Mouse (Mus musculus) heart, adult 10 weeks (tissue): ENCODE measurements around the gene Cd164l2. TPM values are rescaled to one million over a fixed set of nuclear protein-coding genes. Genes with fewer than 3 reads are reported as not detected.

ENCODE experiments used
- polyA plus RNA-seq: library from polyadenylated mRNA; stranded (reverse); fragments of 350-450 nt; fragmentation: Illumina TruSeq; extraction: RNeasy Lipid Tissue Mini Kit (QIAGEN cat#74804); gene quantifications from one replicate; pipeline ENCODE4 v1.2.3, GENCODE M21; 2014; ENCODE audit warnings: low read depth, low replicate concordance

The Cd164l2 gene
- polyA plus RNA-seq = not detected

DNA sequence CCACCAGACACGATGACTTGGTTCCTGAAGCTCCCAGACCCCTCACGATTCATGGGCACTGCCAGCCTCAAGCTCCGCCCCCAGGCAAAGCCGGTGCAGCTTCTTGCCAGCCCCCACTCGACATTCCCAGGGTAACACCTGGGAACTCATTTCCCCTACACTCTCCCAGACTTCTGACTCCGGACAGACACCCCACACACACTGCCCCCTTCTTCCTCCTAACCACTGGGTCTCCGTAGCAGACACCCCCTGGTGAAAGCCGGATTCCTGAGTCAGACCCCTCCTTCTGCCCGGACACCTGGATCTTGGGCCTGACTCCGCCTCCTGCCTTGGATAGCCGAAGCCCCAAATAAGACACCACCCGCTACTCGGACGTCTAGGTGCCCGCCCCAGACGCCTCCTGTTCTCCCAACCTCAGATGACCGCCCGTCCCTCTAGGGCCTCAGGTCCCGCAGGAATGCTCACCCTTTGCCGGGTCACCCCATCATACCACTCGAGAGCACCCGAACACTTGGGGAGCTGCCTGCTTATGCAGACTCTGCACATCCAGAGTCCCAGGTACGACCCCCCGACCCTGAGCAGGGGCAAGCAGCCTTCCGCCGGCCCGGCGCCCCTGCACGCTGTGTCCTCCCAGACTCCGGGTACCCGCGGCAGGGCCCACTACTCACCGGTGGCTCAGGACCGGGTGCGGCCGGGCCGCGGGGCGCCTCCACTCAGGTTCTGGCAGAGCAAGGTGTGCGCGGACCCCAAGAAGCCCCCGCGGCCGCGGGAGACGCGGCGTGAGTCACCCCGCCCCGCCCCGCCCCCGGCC is at the start of gene Cd164l2, which contains the start of gene Gpr3:
TSS of gene Cd164l2 (plus strand) at position 381 of the 811 bp plus-strand sequence.
TSS of gene Gpr3 (minus strand) at position 786 of the 811 bp plus-strand sequence.

DNA sequence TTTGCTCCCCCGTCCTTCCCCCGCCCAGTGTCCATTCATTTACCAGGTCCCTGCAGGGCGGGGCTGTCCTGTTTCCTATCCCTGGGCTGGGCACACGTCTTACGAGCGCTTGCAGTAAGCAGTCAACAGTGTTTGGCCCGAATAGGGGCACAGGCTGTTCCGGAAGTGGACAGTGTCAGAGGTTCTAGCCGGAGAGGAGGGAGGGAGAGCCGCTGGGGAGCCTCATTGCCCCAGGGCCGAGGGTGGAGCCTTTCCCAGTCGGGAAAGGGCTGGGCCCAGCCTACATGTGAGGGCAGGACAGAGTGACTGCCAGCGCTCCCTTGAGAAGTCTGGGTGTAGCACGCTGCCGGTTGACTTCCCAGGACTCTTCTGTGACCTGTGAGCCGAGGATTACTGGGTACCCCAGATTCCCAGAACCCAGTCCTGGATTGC is 28.6 kb downstream of the Cd164l2 start, which contains the start of gene Map3k6:
TSS of gene Map3k6 (plus strand) at position 329 of the 432 bp plus-strand sequence.

DNA sequence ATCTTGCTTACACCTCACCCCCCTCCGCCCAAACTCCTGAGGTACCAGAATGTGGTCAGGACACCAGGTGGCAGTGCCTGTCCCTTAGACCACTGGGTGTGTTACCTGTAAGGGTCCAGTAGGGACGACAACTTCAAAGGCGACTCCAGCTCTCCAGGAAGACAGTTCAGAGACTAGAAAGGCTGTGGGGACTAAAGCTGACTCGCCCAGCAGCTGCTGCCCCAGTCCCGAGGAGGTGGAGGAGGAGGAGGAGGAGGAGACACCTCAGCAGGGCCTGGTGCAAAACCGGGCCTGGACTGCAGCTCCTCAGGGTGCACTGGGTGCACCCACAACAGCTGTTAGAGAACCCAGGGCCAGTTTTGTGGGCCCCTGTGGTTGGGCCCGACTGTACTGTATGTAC is 51.0 kb downstream of the Cd164l2 start, which contains the start of gene Sytl1:
TSS of gene Sytl1 (minus strand) at position 232 of the 400 bp plus-strand sequence.

Other genes starting within 250 kb of the Cd164l2 start
- 0.29 TPM for gene Fgr, start 238.0 kb upstream of the Cd164l2 start, polyA plus RNA-seq
- 21.5 TPM for gene Ahdc1, start 200.9 kb upstream of the Cd164l2 start, polyA plus RNA-seq
- gene Wasf2, start 81.6 kb upstream of the Cd164l2 start, polyA plus RNA-seq = 28.1 TPM
- not detected for gene Gpr3, start 405 bp downstream of the Cd164l2 start, polyA plus RNA-seq
- gene Map3k6, start 28.7 kb downstream of the Cd164l2 start, polyA plus RNA-seq = 12.1 TPM
- gene Sytl1, start 51.0 kb downstream of the Cd164l2 start, polyA plus RNA-seq = 1.5 TPM
- 45.1 TPM for gene Tmem222, start 65.7 kb downstream of the Cd164l2 start, polyA plus RNA-seq
- 48.1 TPM for gene Wdtc1, start 141.3 kb downstream of the Cd164l2 start, polyA plus RNA-seq
- gene Slc9a1, start 157.6 kb downstream of the Cd164l2 start, polyA plus RNA-seq = 16.6 TPM